Mouse (Mus musculus) forebrain, embryonic 15.5 days (tissue): Measurements from ENCODE around the gene Abraxas2. TPM values are rescaled to one million over a fixed set of nuclear protein-coding genes. Genes with fewer than 3 reads are reported as not detected.

Source experiments
- ATAC-seq: fragments of 200-750 bp; cut with Nextera tagmentation; replicated peaks from 2 replicates; pipeline ENCODE4 v1.8.0; 2017; ENCODE audit warnings: mild to moderate bottlenecking, moderate TSS enrichment, moderate library complexity
- H3K27ac ChIP-seq: fragments of 300-500 bp; sonication (generic); replicated peaks from 2 replicates; pipeline ENCODE4 v1.5.1; 2015; ENCODE audit warnings: mild to moderate bottlenecking, inconsistent platforms
- H3K27me3 ChIP-seq: fragments of 300-500 bp; sonication (generic); 2 replicates; pipeline ENCODE4 v1.6.1; 2015; ENCODE audit warnings: inconsistent platforms
- H3K36me3 ChIP-seq: fragments of 300-500 bp; sonication (generic); 2 replicates; pipeline ENCODE4 v1.6.1; 2015; ENCODE audit warnings: mild to moderate bottlenecking, inconsistent platforms
- H3K4me1 ChIP-seq: fragments of 300-500 bp; sonication (generic); 2 replicates; pipeline ENCODE4 v1.6.1; 2015; ENCODE audit warnings: inconsistent platforms
- H3K4me2 ChIP-seq: fragments of 300-500 bp; sonication (generic); replicated peaks from 2 replicates; pipeline ENCODE4 v1.6.1; 2015; ENCODE audit warnings: mild to moderate bottlenecking, inconsistent platforms
- H3K4me3 ChIP-seq: fragments of 300-500 bp; sonication (generic); 2 replicates; pipeline ENCODE4 v1.5.1; 2015; ENCODE audit warnings: mild to moderate bottlenecking, inconsistent platforms
- H3K9ac ChIP-seq: fragments of 300-500 bp; sonication (generic); replicated peaks from 2 replicates; pipeline ENCODE4 v1.6.1; 2015; ENCODE audit warnings: mild to moderate bottlenecking, inconsistent platforms
- H3K9me3 ChIP-seq: fragments of 300-500 bp; sonication (generic); 2 replicates; pipeline ENCODE4 v1.6.1; 2016; ENCODE audit warnings: inconsistent platforms
- WGBS: fragments of 180-500 bp; shearing (Covaris S2); methylation state at CpG from one replicate; pipeline ENCODE4 v1.1.7; 2015; ENCODE audit warnings: mixed read lengths; 5-methylcytosine and 5-hydroxymethylcytosine counted together
- polyA plus RNA-seq: library from polyadenylated mRNA; unstranded; fragments of >200 nt; fragmentation: Nextera tagmentation; extraction: Ambion mirVana; gene quantifications from 2 replicates; pipeline ENCODE4 v1.2.1, GENCODE M21; 2015

Abraxas2 gene
- polyA plus RNA-seq, 1 experiment from 2014 or later, result 42.6 TPM

- Histone ChIP-seq H3K4me3 (no peak overlapping the region), H3K36me3 (no peaks in the 10 kb centered on the region), H3K27ac (no peak overlapping the region), H3K27me3 (no peaks in the 10 kb centered on the region), H3K9me3 (no peaks in the 10 kb centered on the region), H3K4me1 (no peaks in the 10 kb centered on the region), H3K9ac (no peak overlapping the region), H3K4me2 (no peak overlapping the region)
- WGBS, result 87% methylated on average over 5 of the region's 5 CpGs
- no peak for ATAC-seq
These were observed 32.7 kb downstream of the Abraxas2 start for GRCm38 (mm10) chr7:132891561-132892310.

GRCm38 (mm10) chr7:132892311-132892661 lies 33.3 kb downstream of the Abraxas2 start:
- 68% methylated on average over 4 of the region's 4 CpGs for WGBS
- ATAC-seq, result no peak
- no peak overlapping the region for H3K9ac ChIP-seq

GRCm38 (mm10) chr7:132892806-132893205 lies 33.8 kb downstream of the Abraxas2 start:
- Histone ChIP-seq H3K4me1 (no peaks in the 10 kb centered on the region), H3K27ac (no peak overlapping the region), H3K9me3 (no peaks in the 10 kb centered on the region), H3K9ac (no peak overlapping the region), H3K4me3 (no peak overlapping the region), H3K4me2 (no peak overlapping the region), H3K27me3 (no peaks in the 10 kb centered on the region), H3K36me3 (no peaks in the 10 kb centered on the region)
- 88% methylated on average over 7 of the region's 7 CpGs for WGBS
- ATAC-seq, result no peak

More at GRCm38 (mm10) chr7:132892311-132892661, 33.3 kb downstream of the Abraxas2 start:
- no peak overlapping the region for H3K4me3 ChIP-seq
- H3K27me3 ChIP-seq, result no peaks in the 10 kb centered on the region
- H3K9me3 ChIP-seq, result no peaks in the 10 kb centered on the region
- no peaks in the 10 kb centered on the region for H3K4me1 ChIP-seq
- H3K36me3 ChIP-seq, result no peaks in the 10 kb centered on the region
- H3K27ac ChIP-seq, result no peak overlapping the region
- H3K4me2 ChIP-seq, result no peak overlapping the region

GRCm38 (mm10) chr7:132893336-132893735 lies 34.3 kb downstream of the Abraxas2 start:
- H3K4me2 ChIP-seq, result no peak overlapping the region
- H3K9me3 ChIP-seq, result no peaks in the 10 kb centered on the region
- no peaks in the 10 kb centered on the region for H3K36me3 ChIP-seq
- no peak for ATAC-seq
- 84% methylated on average over 1 of the region's 1 CpGs for WGBS
- H3K27me3 ChIP-seq, result no peaks in the 10 kb centered on the region
- H3K4me3 ChIP-seq, result no peak overlapping the region
- H3K9ac ChIP-seq, result no peak overlapping the region
- H3K27ac ChIP-seq, result no peak overlapping the region
- no peaks in the 10 kb centered on the region for H3K4me1 ChIP-seq

GRCm38 (mm10) chr7:132894841-132895555 lies 36.0 kb downstream of the Abraxas2 start:
- Histone ChIP-seq H3K27me3 (no peaks in the 10 kb centered on the region), H3K27ac (no peak overlapping the region), H3K9ac (no peak overlapping the region), H3K4me1 (no peaks in the 10 kb centered on the region), H3K4me2 (no peak overlapping the region), H3K36me3 (no peaks in the 10 kb centered on the region), H3K4me3 (no peak overlapping the region), H3K9me3 (no peaks in the 10 kb centered on the region)
- no peak for ATAC-seq
- 59% methylated on average over 7 of the region's 7 CpGs for WGBS

GRCm38 (mm10) chr7:132896206-132896815 lies 37.3 kb downstream of the Abraxas2 start:
- no peak overlapping the region for H3K9ac ChIP-seq

GRCm38 (mm10) chr7:132897258-132897657 lies 38.2 kb downstream of the Abraxas2 start:
- WGBS, result 88% methylated on average over 10 of the region's 10 CpGs
- H3K9me3 ChIP-seq, result no peaks in the 10 kb centered on the region
- no peaks in the 10 kb centered on the region for H3K36me3 ChIP-seq
- no peak overlapping the region for H3K9ac ChIP-seq
- no peaks in the 10 kb centered on the region for H3K27me3 ChIP-seq
- no peak overlapping the region for H3K4me3 ChIP-seq
- no peak overlapping the region for H3K4me2 ChIP-seq
- ATAC-seq, result no peak
- no peak overlapping the region for H3K27ac ChIP-seq
- no peaks in the 10 kb centered on the region for H3K4me1 ChIP-seq

More at GRCm38 (mm10) chr7:132896206-132896815, 37.3 kb downstream of the Abraxas2 start:
- H3K4me2 ChIP-seq, result no peak overlapping the region
- no peak for ATAC-seq
- H3K27ac ChIP-seq, result no peak overlapping the region
- no peaks in the 10 kb centered on the region for H3K9me3 ChIP-seq
- no peaks in the 10 kb centered on the region for H3K27me3 ChIP-seq
- no peak overlapping the region for H3K4me3 ChIP-seq
- 88% methylated on average over 9 of the region's 9 CpGs for WGBS
- no peaks in the 10 kb centered on the region for H3K36me3 ChIP-seq
- no peaks in the 10 kb centered on the region for H3K4me1 ChIP-seq

- Histone ChIP-seq H3K4me1 (no peaks in the 10 kb centered on the region), H3K4me3 (no peak overlapping the region), H3K27ac (no peak overlapping the region), H3K27me3 (no peaks in the 10 kb centered on the region), H3K9me3 (no peaks in the 10 kb centered on the region), H3K9ac (no peak overlapping the region), H3K4me2 (no peak overlapping the region), H3K36me3 (no peaks in the 10 kb centered on the region)
- WGBS, result 90% methylated on average over 2 of the region's 2 CpGs
- ATAC-seq, result no peak
These were observed 39.2 kb downstream of the Abraxas2 start for GRCm38 (mm10) chr7:132898234-132898633.

GRCm38 (mm10) chr7:132900826-132901531 lies 42.0 kb downstream of the Abraxas2 start:
- H3K36me3 ChIP-seq, result no peaks in the 10 kb centered on the region
- H3K9ac ChIP-seq, result no peak overlapping the region
- no peaks in the 10 kb centered on the region for H3K27me3 ChIP-seq
- no peak overlapping the region for H3K27ac ChIP-seq
- no peak overlapping the region for H3K4me3 ChIP-seq
- no peak for ATAC-seq
- H3K9me3 ChIP-seq, result no peaks in the 10 kb centered on the region
- H3K4me1 ChIP-seq, result no peaks in the 10 kb centered on the region
- WGBS, result 60% methylated on average over 2 of the region's 2 CpGs
- H3K4me2 ChIP-seq, result no peak overlapping the region

GRCm38 (mm10) chr7:132903796-132904195 lies 44.8 kb downstream of the Abraxas2 start:
- H3K4me3 ChIP-seq, result no peak overlapping the region
- H3K36me3 ChIP-seq, result no peaks in the 10 kb centered on the region
- ATAC-seq, result no peak
- H3K27me3 ChIP-seq, result no peaks in the 10 kb centered on the region
- 78% methylated on average over 3 of the region's 3 CpGs for WGBS
- H3K4me2 ChIP-seq, result no peak overlapping the region
- H3K9ac ChIP-seq, result no peak overlapping the region
- H3K9me3 ChIP-seq, result no peaks in the 10 kb centered on the region
- no peak overlapping the region for H3K27ac ChIP-seq
- no peaks in the 10 kb centered on the region for H3K4me1 ChIP-seq

GRCm38 (mm10) chr7:132921971-132922370 lies 62.9 kb downstream of the Abraxas2 start:
- Histone ChIP-seq H3K9ac (no peak overlapping the region), H3K9me3 (no peaks in the 10 kb centered on the region), H3K27me3 (no peaks in the 10 kb centered on the region), H3K27ac (no peak overlapping the region), H3K4me2 (no peak overlapping the region), H3K4me3 (no peak overlapping the region), H3K36me3 (no peaks in the 10 kb centered on the region), H3K4me1 (no peaks in the 10 kb centered on the region)
- WGBS, result 37% methylated on average over 3 of the region's 3 CpGs
- ATAC-seq, result no peak

GRCm38 (mm10) chr7:132925227-132925626 lies 66.2 kb downstream of the Abraxas2 start:
- H3K27ac ChIP-seq, result no peak overlapping the region
- H3K4me2 ChIP-seq, result no peak overlapping the region
- ATAC-seq, result no peak
- WGBS, result 75% methylated on average over 2 of the region's 2 CpGs
- no peaks in the 10 kb centered on the region for H3K36me3 ChIP-seq
- no peaks in the 10 kb centered on the region for H3K27me3 ChIP-seq
- H3K9ac ChIP-seq, result no peak overlapping the region
- H3K4me1 ChIP-seq, result peaks cover 2% of the 10 kb centered on the region; the same call in 1 of the 2 replicates
- H3K9me3 ChIP-seq, result no peaks in the 10 kb centered on the region
- H3K4me3 ChIP-seq, result no peak overlapping the region
